Mouse (Mus musculus) embryonic facial prominence, embryonic 11.5 days (tissue): Measurements from ENCODE around the gene Kif1b. TPM values are rescaled to one million over a fixed set of nuclear protein-coding genes. Genes with fewer than 3 reads are reported as not detected.

Experiments
- ATAC-seq: fragments of 200-750 bp; cut with Nextera tagmentation; replicated peaks from 2 replicates; pipeline ENCODE4 v1.8.0; 2017; ENCODE audit warnings: low read depth; ENCODE audit not compliant: insufficient number of reproducible peaks, low FRiP score, low TSS enrichment
- DNase-seq: peaks from one replicate; pipeline ENCODE4 v3.0.0-alpha.2; 2015; ENCODE audit warnings: low spot score
- H3K27ac ChIP-seq: fragments of 300-500 bp; sonication (generic); replicated peaks from 2 replicates; pipeline ENCODE4 v1.5.1; 2014; ENCODE audit warnings: mild to moderate bottlenecking, low read depth, low read length, control low read depth
- H3K27me3 ChIP-seq: fragments of 300-500 bp; sonication (generic); 2 replicates; pipeline ENCODE4 v1.6.1; 2014; ENCODE audit warnings: mild to moderate bottlenecking, low read length, moderate library complexity, mixed read lengths; ENCODE audit not compliant: control insufficient read depth, insufficient read depth
- H3K36me3 ChIP-seq: fragments of 300-500 bp; sonication (generic); replicated peaks from 2 replicates; pipeline ENCODE4 v1.6.1; 2014; ENCODE audit warnings: low read depth, mild to moderate bottlenecking, low read length, moderate library complexity, mixed read lengths; ENCODE audit not compliant: control insufficient read depth, insufficient read depth
- H3K4me1 ChIP-seq: fragments of 300-500 bp; sonication (generic); 2 replicates; pipeline ENCODE4 v1.6.1; 2014; ENCODE audit warnings: low read length, mixed read lengths; ENCODE audit not compliant: control insufficient read depth, insufficient read depth
- H3K4me2 ChIP-seq: fragments of 300-500 bp; sonication (generic); 2 replicates; pipeline ENCODE4 v1.6.1; 2014; ENCODE audit warnings: low read depth, mild to moderate bottlenecking, control low read depth, low read length, moderate library complexity
- H3K4me3 ChIP-seq: fragments of 300-500 bp; sonication (generic); 2 replicates; pipeline ENCODE4 v1.5.1; 2014; ENCODE audit warnings: low read depth, low read length, control low read depth
- H3K9ac ChIP-seq: fragments of 300-500 bp; sonication (generic); replicated peaks from 2 replicates; pipeline ENCODE4 v1.6.1; 2014; ENCODE audit warnings: mild to moderate bottlenecking, control low read depth, low read length
- H3K9me3 ChIP-seq: fragments of 300-500 bp; sonication (generic); replicated peaks from 2 replicates; pipeline ENCODE4 v1.6.1; 2016; ENCODE audit warnings: mild to moderate bottlenecking, low read length, inconsistent platforms, mixed read lengths; ENCODE audit not compliant: control insufficient read depth
- WGBS: fragments of 180-500 bp; shearing (Covaris S2); extraction: QIAGEN DNeasy Blood & Tissue Kit; methylation state at CpG from one replicate; pipeline ENCODE4 v1.1.7; 2014; 5-methylcytosine and 5-hydroxymethylcytosine counted together
- polyA plus RNA-seq: library from polyadenylated mRNA; unstranded; fragments of >200 nt; fragmentation: Nextera tagmentation; extraction: Ambion mirVana; gene quantifications from 2 replicates; pipeline ENCODE4 v1.2.1, GENCODE M21; 2014

Gene Kif1b
- 45.1 and 50.1 TPM in 2 replicates for polyA plus RNA-seq

DNA sequence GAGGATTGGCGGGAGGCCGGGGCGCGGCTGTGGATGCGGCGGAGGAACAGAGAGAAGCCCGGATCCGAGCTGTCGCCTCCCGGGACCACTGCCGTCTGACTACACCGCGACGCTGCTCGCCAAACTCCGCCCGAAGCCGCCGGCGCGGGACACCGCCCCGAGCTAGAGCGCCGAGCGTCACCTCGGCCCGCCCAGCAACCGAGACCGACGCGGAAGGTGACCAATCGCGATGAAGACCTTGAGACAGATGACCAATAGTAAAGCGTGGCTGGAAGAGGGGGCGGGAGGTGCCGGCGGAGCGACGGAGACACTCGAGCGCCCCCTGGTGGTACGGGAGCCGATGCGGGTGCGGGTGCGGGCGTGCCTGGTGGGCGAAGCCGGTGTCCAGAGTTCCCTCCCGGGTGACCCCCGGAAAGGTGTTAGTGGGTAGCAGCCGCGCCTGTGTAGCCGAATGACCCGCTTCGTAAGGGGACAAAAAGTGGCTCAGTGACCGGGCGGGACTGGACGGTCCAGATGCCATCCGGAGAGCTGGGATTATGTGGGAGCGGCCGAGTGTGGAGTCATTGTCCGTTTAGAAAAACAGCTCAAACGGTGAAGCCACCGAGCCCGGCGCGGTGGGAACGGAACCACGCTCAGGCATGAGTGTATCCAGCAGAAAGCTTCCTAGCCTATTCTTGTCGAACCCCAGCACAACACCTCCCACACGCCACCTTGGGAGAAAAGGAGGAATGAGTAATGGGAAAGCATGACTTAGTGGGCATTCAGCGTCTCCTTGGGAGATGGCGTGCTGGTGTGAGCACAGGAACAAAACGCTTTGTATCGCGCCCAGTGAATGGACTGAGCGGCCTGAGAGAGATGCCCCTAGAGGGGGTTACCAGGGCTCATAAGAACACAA is at the start of gene Kif1b:
Gene Kif1b (minus strand): TSS at position 98 of the 895 bp plus-strand sequence.
- Histone ChIP-seq H3K4me1 (no peaks in the 10 kb centered on the region), H3K27me3 (no peaks in the 10 kb centered on the region), H3K9ac (peak within 1 kb of the TSS; percentile 94), H3K4me3 (peak within 1 kb of the TSS; percentile 99), H3K27ac (peak within 1 kb of the TSS; percentile 88), H3K4me2 (peak within 1 kb of the TSS; percentile 76), H3K36me3 (no peaks in the 10 kb centered on the region), H3K9me3 (no peaks in the 10 kb centered on the region)
- under 1% methylated on average over 79 of the region's 79 CpGs for WGBS
- DNase-seq (peak; percentile 98), ATAC-seq (peak; percentile 95)

DNA sequence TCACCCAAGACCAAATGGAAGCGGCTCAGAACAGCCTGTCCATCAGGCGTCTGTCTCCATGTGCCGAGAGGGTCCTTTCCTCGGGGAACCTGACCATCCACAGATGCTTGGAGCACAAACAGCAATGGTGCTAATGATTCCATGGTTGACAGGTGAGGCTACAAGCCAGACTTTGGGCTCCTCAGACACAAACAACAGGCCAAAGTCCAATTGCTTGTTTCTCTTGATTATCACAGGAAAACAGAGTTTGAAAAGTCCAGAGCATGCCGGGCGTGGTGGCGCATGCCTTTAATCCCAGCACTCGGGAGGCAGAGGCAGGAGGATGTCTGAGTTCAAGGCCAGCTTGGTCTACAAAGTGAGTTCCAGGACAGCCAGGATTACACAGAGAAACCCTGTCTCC is 47.2 kb upstream of the Kif1b start:
- peaks cover 20% of the 10 kb centered on the region for H3K36me3 ChIP-seq
- H3K27ac ChIP-seq = no peak overlapping the region
- H3K4me1 ChIP-seq = no peaks in the 10 kb centered on the region
- no peak overlapping the region for H3K9ac ChIP-seq
- no peaks in the 10 kb centered on the region for H3K9me3 ChIP-seq
- H3K4me2 ChIP-seq = no peak overlapping the region
- 96% methylated on average over 8 of the region's 8 CpGs for WGBS
- ATAC-seq (no peak), DNase-seq (no peak)
- no peak overlapping the region for H3K4me3 ChIP-seq
- no peaks in the 10 kb centered on the region for H3K27me3 ChIP-seq

GRCm38 (mm10) chr4:149351596-149352150 is 44.2 kb upstream of the Kif1b start:
- Histone ChIP-seq H3K4me1 (no peaks in the 10 kb centered on the region), H3K9me3 (no peaks in the 10 kb centered on the region), H3K36me3 (peaks cover 13% of the 10 kb centered on the region), H3K9ac (no peak overlapping the region), H3K4me3 (no peak overlapping the region), H3K4me2 (no peak overlapping the region), H3K27ac (no peak overlapping the region), H3K27me3 (no peaks in the 10 kb centered on the region)
- ATAC-seq (no peak), DNase-seq (no peak)
- WGBS = 83% methylated on average over 8 of the region's 8 CpGs

DNA sequence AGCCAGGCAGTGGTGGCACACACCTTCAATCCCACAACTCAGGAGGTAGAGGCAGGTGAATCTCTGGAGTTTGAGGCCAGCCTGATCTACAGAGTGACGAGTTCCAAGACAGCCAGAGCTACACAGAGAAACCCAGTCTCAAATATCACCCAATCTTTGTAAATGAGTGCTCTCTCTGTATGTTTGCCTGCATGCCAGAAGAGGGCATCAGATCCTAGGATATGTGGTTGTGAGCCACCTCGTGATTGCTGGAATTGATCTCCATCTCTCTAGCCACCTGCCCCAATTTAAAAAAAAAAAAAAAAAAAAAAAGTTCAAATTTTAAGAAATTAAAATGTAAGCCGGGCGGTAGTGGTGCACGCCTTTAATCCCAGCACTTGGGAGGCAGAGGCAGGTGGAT is 41.5 kb upstream of the Kif1b start:
- Histone ChIP-seq H3K27me3 (no peaks in the 10 kb centered on the region), H3K4me1 (no peaks in the 10 kb centered on the region), H3K27ac (no peak overlapping the region), H3K36me3 (peaks cover 5% of the 10 kb centered on the region), H3K4me2 (no peak overlapping the region), H3K9ac (no peak overlapping the region), H3K4me3 (no peak overlapping the region), H3K9me3 (no peaks in the 10 kb centered on the region)
- DNase-seq (no peak), ATAC-seq (no peak)
- 75% methylated on average over 5 of the region's 5 CpGs for WGBS

- Histone ChIP-seq H3K9ac (no peak overlapping the region), H3K4me1 (no peaks in the 10 kb centered on the region), H3K4me2 (no peak overlapping the region), H3K36me3 (peaks cover 5% of the 10 kb centered on the region), H3K27me3 (no peaks in the 10 kb centered on the region), H3K9me3 (no peaks in the 10 kb centered on the region), H3K4me3 (no peak overlapping the region), H3K27ac (no peak overlapping the region)
- ATAC-seq (no peak), DNase-seq (no peak)
- WGBS = 51% methylated on average over 5 of the region's 5 CpGs
Observed at GRCm38 (mm10) chr4:149345873-149346272, 38.4 kb upstream of the Kif1b start.

DNA sequence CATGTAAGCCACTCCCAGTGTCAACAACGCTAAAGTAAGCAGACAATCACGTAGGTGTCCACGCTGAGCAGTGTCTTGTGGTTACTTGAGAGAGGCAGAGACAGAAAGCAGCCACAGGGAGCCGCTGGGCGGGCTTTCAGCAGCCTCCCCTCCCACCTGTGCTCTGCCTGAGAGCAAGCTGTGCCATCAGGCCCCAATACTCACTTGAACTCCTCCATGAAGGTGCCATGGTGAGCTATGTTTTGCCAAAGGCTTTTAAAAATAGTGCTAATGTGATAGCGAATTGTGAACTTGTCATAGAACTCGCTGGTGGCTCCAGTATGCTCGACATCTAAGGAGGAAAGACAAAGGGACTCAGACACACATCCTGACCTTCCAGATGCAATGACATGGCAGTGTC is 36.8 kb upstream of the Kif1b start:
- Histone ChIP-seq H3K27ac (no peak overlapping the region), H3K27me3 (no peaks in the 10 kb centered on the region), H3K9ac (no peak overlapping the region), H3K9me3 (no peaks in the 10 kb centered on the region), H3K4me3 (no peak overlapping the region), H3K36me3 (peaks cover 3% of the 10 kb centered on the region), H3K4me1 (no peaks in the 10 kb centered on the region), H3K4me2 (no peak overlapping the region)
- no peak for ATAC-seq
- no peak for DNase-seq
- 80% methylated on average over 8 of the region's 8 CpGs for WGBS

DNA sequence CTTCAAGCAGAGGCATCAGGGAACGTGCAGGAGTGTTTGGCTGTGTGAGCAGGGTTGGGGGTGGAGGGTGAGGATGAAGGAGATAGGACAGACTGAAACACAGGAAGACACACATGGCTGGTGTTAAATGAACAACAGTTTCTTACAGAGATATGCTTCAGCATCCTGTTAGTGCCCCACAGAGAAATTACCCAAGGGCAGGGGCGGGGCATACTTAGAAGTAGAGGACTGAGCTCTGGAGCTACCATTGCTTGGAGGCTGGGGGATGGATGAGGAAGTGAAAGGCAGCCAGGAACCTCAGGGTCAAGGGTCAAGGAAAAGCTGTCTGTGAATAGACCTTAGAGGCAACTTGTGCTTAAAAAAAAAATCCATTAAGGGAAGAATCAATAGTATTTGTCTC is 33.2 kb upstream of the Kif1b start:
- Histone ChIP-seq H3K27me3 (no peaks in the 10 kb centered on the region), H3K27ac (no peak overlapping the region), H3K4me1 (no peaks in the 10 kb centered on the region), H3K36me3 (peaks cover 12% of the 10 kb centered on the region), H3K9ac (no peak overlapping the region), H3K4me3 (no peak overlapping the region), H3K9me3 (no peaks in the 10 kb centered on the region), H3K4me2 (no peak overlapping the region)
- WGBS = 52% methylated on average over 2 of the region's 2 CpGs
- DNase-seq (peak; percentile 12), ATAC-seq (no peak)
